Mouse (Mus musculus) small intestine, adult 2 months (tissue): ENCODE results near the gene Bfar.

ENCODE experiments used
- CTCF ChIP-seq: fragments of 200-500 bp; IDR thresholded peaks from 2 replicates; pipeline ENCODE4 v1.5.1; 2012; ENCODE audit warnings: low read depth, mild to moderate bottlenecking, control low read depth, inconsistent platforms, low read length, moderate library complexity, mixed read lengths; ENCODE audit not compliant: insufficient replicate concordance, insufficient read length; ENCODE audit errors: extremely low read depth
- POLR2A ChIP-seq: fragments of 200-500 bp; IDR thresholded peaks from 2 replicates; pipeline ENCODE4 v1.6.1; 2012; ENCODE audit warnings: low read depth, mild to moderate bottlenecking, control low read depth, inconsistent platforms, low read length, moderate library complexity

- TF ChIP-seq POLR2A = peak; percentile 21; the same call in 1 of the 2 replicates
- no peak for TF ChIP-seq CTCF
These were observed 57.8 kb downstream of the Bfar start for GRCm38 (mm10) chr16:13729428-13729827.
